Mouse (Mus musculus) G1E (cell line): Measurements from ENCODE around the gene Ssbp3.

Source experiments
- CTCF ChIP-seq: IDR thresholded peaks from 2 replicates; pipeline ENCODE4 v1.5.1; 2012; ENCODE audit warnings: low read depth, low read length, inconsistent platforms, mixed read lengths
- GATA1 ChIP-seq: IDR thresholded peaks from 2 replicates; pipeline ENCODE4 v1.6.1; 2012; ENCODE audit warnings: borderline replicate concordance, low read length, inconsistent platforms, mixed read lengths
- GATA2 ChIP-seq: IDR thresholded peaks from 2 replicates; pipeline ENCODE4 v1.6.1; 2012; ENCODE audit warnings: low read depth, low read length, inconsistent platforms, borderline replicate concordance

GRCm38 (mm10) chr4:107056088-107056487 is 145.6 kb downstream of the Ssbp3 start:
- TF ChIP-seq CTCF (no peak), GATA1 (no peak), GATA2 (no peak)
